Mouse (Mus musculus) megakaryocyte progenitor cell, adult 5-6 weeks (primary cell): Measurements from ENCODE around the gene Cyfip2. TPM values are rescaled to one million over a fixed set of nuclear protein-coding genes. Genes with fewer than 3 reads are reported as not detected.

Experiments
- ATAC-seq: replicated peaks from 2 replicates; pipeline ENCODE4 v1.8.0; 2016; ENCODE audit warnings: mild to moderate bottlenecking, moderate TSS enrichment, inconsistent platforms; ENCODE audit not compliant: poor library complexity
- total RNA-seq, 2 experiments: library from RNA; stranded (forward) in 1 of 2; stranded (reverse) in 1 of 2; fragments of 157-497, 149-512 nt in 1 of 2; fragments of 200-1000 nt in 1 of 2; gene quantifications; 2 replicates each; pipeline versions ENCODE4 v1.2.3 to v1.2.4; 2015 to 2017

The Cyfip2 gene
- total RNA-seq, 2 experiments from 2014 or later, result 48.6 to 122 TPM

DNA sequence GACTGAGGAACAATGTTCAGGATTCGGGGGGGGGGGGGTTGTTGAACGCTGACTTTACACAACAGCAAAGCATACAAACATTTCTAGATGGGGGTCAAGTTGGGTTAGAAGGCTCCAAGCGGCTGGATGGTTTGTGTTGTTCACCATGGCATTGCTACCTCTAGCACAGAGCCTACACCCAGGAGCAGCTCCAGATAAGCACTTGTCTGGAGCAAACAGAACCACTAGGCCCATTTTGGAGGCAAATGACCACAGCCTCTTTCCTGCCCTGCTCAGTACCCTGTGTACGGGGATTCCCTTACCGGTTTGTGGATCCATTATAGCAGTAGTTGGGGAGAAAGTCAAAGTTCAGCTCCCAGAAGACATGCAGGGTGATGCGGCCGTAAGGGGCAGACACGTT, 70.7 kb downstream of the Cyfip2 start:
- ATAC-seq, result no peak

GRCm38 (mm10) chr11:46241150-46241673, 71.4 kb downstream of the Cyfip2 start:
- ATAC-seq, result peak; percentile 92

DNA sequence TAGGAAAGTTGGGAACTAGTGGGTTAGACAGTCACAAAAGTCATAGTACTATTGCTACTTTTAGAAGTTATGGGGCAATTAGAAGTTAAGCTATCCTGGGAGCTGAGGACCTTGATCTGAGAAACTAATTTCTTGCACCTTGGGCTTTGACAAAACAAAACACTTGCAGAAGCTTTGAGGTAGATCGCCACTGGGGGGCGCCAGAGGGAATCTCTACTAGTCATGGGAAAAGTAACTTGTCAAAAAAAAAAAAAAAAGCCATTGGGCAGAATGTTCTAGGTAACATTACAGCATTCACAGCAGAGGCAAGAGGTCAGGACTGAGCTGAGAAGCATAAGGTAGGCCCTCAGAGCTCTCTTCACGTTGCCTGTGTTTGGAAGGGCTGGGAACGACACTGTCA, 75.7 kb downstream of the Cyfip2 start:
- peak; percentile 54 for ATAC-seq

DNA sequence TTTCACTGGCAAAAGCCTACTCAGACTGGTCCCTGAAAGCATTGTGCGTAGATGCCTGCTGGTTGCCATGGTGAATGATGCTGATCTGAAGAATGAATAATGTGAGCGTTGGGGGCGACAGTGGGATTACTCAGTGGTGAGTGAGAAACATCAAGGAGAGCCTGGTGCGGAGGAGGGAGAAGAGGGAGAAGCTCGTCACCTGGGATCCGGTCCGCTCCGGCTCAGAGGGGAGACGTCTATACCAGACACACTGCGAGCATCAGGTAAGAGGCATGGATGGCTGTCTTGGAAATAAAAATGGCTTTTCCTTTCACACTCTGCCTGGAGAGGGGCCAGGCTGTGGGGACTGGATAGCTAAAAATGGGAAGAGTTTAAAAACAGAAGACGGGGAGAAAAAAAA, 77.3 kb downstream of the Cyfip2 start, which contains the start of gene Fndc9:
Gene Fndc9 (plus strand): TSS at position 198 of the 400 bp plus-strand sequence.
- ATAC-seq, result no peak

- no peak for ATAC-seq
These were observed 78.7 kb downstream of the Cyfip2 start for GRCm38 (mm10) chr11:46233966-46234365.

DNA sequence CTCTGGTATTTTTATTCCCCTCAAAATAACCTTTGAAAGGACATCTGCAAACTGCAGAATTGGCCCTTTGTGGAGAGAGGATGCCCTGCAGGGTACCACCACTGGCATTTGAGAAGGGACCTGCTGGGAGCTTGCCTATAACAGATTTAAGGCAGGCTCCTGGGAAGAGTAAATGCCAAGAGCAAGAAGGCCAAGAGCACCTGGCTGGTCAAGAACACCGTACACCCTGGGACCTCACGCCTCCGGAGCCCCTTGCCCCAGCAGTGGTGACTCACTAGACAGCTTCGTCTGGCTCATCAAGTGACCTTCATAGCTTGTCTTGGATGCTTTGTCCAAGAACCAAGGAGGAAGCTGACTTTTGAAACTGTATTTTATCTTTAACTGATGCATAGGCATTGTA, 79.9 kb downstream of the Cyfip2 start:
- no peak for ATAC-seq

DNA sequence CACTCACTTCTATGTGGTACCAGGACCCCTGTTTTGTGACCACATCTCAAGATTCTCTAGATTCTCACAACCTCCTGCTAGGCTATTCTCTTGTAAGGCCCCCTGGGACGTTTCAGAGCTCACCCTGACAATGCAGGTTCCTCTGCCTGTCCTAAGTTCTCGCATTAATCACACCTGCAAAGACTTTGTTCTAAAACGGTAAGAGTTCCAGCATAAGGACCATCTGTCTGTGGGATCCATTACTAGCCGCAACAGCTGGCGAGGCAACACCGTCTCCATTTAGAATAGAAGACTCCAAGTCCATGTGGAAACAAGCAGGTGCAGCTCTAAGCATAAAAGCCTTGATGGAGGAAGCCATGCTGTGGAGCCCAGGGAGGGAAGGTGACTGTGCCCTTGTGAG, 82.5 kb downstream of the Cyfip2 start:
- no peak for ATAC-seq

- no peak for ATAC-seq
These were observed 87.3 kb downstream of the Cyfip2 start for GRCm38 (mm10) chr11:46225345-46225744.

DNA sequence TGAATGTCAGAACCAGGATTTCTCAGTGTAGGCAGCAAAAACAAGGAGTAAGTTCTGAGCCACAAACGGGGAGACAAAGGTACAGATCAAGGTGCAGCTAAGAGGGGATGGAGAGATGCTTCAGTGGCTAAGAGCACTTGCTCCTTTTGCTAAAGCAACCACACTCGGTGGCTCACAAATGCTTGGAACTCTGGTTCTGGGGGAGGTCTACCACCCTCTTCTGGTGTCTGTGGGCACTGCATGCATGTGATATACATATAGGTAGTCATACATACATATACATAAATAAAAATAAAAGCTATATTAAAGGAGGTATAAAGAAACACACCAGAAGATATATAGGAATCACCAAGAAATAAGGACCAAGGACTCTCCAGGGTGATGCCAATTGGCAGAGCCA, 89.1 kb downstream of the Cyfip2 start:
- ATAC-seq, result no peak

- ATAC-seq, result no peak
These were observed 92.4 kb downstream of the Cyfip2 start for GRCm38 (mm10) chr11:46220211-46220610.

- no peak for ATAC-seq
These were observed 93.3 kb downstream of the Cyfip2 start for GRCm38 (mm10) chr11:46219380-46219779.

DNA sequence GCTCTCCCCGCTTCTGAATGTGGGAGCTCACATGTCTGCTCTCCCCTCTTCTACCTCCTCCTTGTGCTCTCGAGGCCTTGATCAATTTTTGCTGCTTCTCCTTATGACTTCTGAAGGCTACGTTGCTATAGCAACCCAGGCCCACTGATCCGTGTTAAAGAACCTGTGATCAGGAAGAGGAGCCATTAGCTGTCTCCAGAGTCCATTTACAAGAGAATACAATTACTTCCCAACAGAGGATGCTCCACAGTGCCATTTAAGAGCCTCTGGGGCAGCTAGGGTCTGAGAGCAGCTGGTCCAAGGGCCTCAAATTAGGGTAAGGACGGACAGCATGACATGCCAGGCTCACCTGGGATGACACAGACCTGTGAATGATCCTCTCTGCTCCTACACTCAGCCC, 94.1 kb downstream of the Cyfip2 start:
- ATAC-seq, result no peak

DNA sequence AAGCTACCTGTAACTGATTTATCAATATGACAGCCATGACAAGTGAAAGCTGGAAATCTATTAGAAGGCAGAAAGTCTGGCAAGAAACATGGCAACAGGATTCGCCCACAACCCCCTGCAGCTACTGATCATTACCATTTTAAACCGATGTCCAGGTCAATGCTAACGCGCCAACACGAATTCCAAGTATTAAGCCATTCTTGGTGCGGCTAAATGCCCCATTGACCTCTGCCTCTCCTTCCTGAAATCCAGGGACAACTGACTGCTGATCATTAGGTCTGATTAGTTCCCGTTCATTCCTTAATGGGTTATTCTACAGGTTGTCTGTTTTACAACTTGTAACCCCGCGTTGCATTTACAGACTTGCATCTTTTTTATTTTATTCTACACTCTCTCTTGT, 95.0 kb downstream of the Cyfip2 start:
- no peak for ATAC-seq

DNA sequence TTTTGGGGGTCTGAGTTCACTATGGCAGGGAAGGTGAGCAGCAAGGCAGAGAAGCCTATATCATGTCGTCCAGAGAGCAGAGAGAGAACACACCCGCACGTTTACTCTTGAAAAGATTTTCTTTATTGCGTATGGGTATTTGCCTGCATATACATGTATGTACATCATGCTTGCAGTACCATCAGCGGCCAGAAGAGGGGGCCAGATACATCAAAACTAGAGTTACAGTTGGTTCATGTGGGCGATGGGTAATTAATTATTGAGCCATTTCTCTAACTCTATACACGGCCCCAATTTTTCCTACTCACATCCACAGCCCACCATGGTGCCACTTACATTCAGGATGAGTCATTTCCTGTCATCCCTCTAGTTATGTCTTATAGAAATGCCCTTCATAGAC, 96.0 kb downstream of the Cyfip2 start:
- 0 out of 2 replicates have a peak, but pooled peaks have one; percentile 50 for ATAC-seq

DNA sequence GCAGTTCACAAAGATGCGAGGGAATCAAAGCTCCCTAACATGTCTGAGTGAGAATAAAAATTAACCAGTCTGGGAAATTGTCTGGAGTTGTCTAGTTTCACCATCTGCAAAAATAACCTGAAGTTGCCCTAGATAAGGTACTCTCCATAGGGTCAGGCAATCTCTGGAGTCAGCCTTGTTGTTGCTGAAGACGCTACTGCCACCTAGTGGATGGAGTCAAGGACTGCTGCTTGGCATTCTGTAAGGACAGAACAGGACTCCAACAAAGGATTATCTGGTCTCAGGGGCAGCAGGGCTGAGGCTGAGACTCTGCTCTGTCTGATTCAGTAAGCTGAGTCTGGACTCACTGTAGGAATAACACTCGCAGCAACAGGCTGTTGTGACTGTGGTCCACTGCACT, 97.3 kb downstream of the Cyfip2 start:
- peak; percentile 94 for ATAC-seq

DNA sequence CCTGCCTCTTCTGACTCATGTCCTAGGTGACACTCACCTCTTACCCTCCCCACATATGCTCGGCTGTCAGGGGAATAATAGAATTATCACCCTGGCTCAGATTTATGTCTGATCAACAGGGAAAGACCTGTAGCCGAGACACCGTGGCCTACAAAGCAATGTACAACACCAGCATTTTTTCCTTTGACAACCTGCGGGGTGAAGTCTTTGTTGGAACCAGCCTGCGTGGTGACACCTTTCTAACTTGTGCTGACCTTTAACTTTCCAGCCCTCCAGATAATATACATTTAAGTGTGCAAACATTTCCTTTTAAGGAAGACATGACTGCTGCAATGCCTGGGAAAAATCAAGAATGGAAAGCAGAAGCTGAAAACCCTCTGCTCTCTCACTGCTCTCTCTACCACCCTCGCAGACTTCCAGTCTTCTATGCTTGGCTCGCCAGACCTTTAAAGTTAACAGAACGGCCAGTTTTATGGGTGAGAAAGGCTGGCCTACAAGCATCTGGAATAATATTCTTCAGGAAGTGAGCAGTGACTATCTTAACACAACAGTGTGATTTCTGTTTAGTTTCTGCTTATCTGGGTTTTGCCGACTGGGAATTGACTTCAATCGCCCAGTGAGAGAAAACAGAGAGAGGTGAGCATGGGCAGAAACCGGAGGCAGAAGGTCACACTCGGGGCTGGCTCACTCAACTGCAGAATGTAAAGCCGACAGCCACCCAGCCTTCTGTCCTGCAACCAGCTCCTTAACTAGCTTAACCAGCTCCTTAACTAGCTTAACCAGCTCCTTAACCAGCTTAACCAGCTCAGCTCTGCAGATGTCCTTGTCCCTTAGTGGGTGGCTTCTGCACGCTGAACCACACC, 98.1 kb downstream of the Cyfip2 start:
- no peak for ATAC-seq

- no peak for ATAC-seq
These were observed 98.8 kb downstream of the Cyfip2 start for GRCm38 (mm10) chr11:46213844-46214243.

DNA sequence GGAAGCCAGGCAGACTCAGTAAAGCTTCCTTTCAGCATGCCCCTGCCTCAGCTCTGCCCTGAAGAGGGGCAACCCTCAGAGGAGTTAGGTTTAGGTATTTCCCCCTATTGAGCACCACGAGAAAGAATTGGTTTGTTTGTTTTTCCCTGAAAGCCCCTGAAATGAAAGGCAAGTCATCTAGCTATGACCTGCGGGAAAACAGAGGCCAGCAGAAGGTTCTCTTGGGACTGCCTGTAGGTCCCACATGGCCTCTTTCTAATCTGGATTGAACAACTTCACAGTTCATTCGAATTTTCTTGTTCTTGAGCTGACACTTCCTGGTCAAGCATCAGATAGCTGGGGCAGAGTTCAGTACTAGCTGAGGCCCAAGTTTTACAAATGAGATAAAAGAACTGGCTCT, 100.8 kb downstream of the Cyfip2 start:
- ATAC-seq, result no peak

- ATAC-seq, result no peak
These were observed 102.8 kb downstream of the Cyfip2 start for GRCm38 (mm10) chr11:46209884-46210283.

- ATAC-seq, result no peak
These were observed 106.8 kb downstream of the Cyfip2 start for GRCm38 (mm10) chr11:46205639-46206409.

DNA sequence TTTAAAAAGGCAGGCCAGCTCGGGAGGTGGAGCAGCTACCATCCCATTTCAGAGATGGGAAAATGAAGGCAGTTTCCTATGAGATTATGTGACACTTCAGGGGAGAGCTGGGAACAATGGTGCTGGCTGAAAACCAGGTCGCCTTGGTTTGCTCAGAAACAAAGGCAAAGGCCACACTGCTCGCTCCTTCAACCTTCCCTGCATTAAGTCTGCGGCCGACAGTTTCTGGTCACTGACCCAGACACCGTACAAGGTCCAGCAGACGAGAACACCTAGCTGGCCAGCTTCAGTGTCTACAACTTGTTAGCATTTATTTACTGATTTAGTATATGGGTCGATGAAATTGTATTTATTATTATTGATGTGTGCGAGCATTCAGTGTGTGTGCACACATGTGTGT, 107.8 kb downstream of the Cyfip2 start:
- ATAC-seq, result no peak

- ATAC-seq, result no peak
These were observed 110.1 kb downstream of the Cyfip2 start for GRCm38 (mm10) chr11:46202547-46202887.
